Mouse (Mus musculus) bone marrow, adult 2 months (tissue): ENCODE results near the gene Trim42.

ENCODE experiments used
- CTCF ChIP-seq: fragments of 200-500 bp; IDR thresholded peaks from 2 replicates; pipeline ENCODE4 v1.5.1; 2011; ENCODE audit warnings: low read length, control low read depth; ENCODE audit not compliant: control insufficient read depth, insufficient read depth
- POLR2A ChIP-seq: fragments of 200-500 bp; IDR thresholded peaks from 2 replicates; pipeline ENCODE4 v1.6.1; 2011; ENCODE audit warnings: low read depth, mild to moderate bottlenecking, control low read depth, low read length, borderline replicate concordance; ENCODE audit not compliant: control insufficient read depth

GRCm38 (mm10) chr9:97309509-97310053 is 60.2 kb downstream of the Trim42 start:
- TF ChIP-seq POLR2A (no peak), CTCF (no peak)
